Mouse (Mus musculus) layer of hippocampus, adult 9-11 months (tissue): ENCODE measurements around the gene Cfap100.

Source experiments
- DNase-seq: peaks from one replicate; pipeline ENCODE4 v3.0.0; 2022

Gene Cfap100

GRCm38 (mm10) chr6:90453751-90454150 lies 25.2 kb upstream of the Cfap100 start:
- DNase-seq: no peak

GRCm38 (mm10) chr6:90452603-90453002 lies 24.0 kb upstream of the Cfap100 start:
- no peak for DNase-seq

GRCm38 (mm10) chr6:90451512-90451911 lies 22.9 kb upstream of the Cfap100 start:
- no peak for DNase-seq

GRCm38 (mm10) chr6:90450697-90451096 lies 22.1 kb upstream of the Cfap100 start:
- peak; percentile 41 for DNase-seq

- peak; percentile 82 for DNase-seq
These were observed 21.6 kb upstream of the Cfap100 start for GRCm38 (mm10) chr6:90450179-90450578.

GRCm38 (mm10) chr6:90446883-90447282 lies 18.3 kb upstream of the Cfap100 start:
- no peak for DNase-seq

GRCm38 (mm10) chr6:90437041-90437440 lies 8.4 kb upstream of the Cfap100 start:
- DNase-seq: no peak

- no peak for DNase-seq
These were observed 7.8 kb upstream of the Cfap100 start for GRCm38 (mm10) chr6:90436192-90436907.

- DNase-seq: peak; percentile 67
These were observed 6.6 kb upstream of the Cfap100 start for GRCm38 (mm10) chr6:90435195-90435618.

- DNase-seq: no peak
These were observed 6.1 kb upstream of the Cfap100 start for GRCm38 (mm10) chr6:90434687-90435086.

- DNase-seq: peak; percentile 62
These were observed 2.9 kb upstream of the Cfap100 start for GRCm38 (mm10) chr6:90431487-90431886.

GRCm38 (mm10) chr6:90429911-90430310 lies 1.3 kb upstream of the Cfap100 start:
- no peak for DNase-seq

- no peak for DNase-seq
These were observed 2.6 kb downstream of the Cfap100 start for GRCm38 (mm10) chr6:90426003-90426402.

- DNase-seq: no peak
These were observed 3.2 kb downstream of the Cfap100 start for GRCm38 (mm10) chr6:90425361-90425760.

GRCm38 (mm10) chr6:90422565-90422964 lies 6.0 kb downstream of the Cfap100 start:
- peak; percentile 80 for DNase-seq

- no peak for DNase-seq
These were observed 16.7 kb downstream of the Cfap100 start for GRCm38 (mm10) chr6:90411926-90412325.

- DNase-seq: no peak
These were observed 17.6 kb downstream of the Cfap100 start for GRCm38 (mm10) chr6:90410972-90411371.

GRCm38 (mm10) chr6:90408632-90409031 lies 20.0 kb downstream of the Cfap100 start:
- DNase-seq: no peak

- no peak for DNase-seq
These were observed 31.3 kb downstream of the Cfap100 start for GRCm38 (mm10) chr6:90397291-90397690.

- no peak for DNase-seq
These were observed 32.8 kb downstream of the Cfap100 start for GRCm38 (mm10) chr6:90395751-90396150.

- DNase-seq: no peak
These were observed 34.6 kb downstream of the Cfap100 start for GRCm38 (mm10) chr6:90393948-90394347.

GRCm38 (mm10) chr6:90390629-90391028 lies 38.0 kb downstream of the Cfap100 start:
- no peak for DNase-seq

GRCm38 (mm10) chr6:90381465-90381864 lies 47.1 kb downstream of the Cfap100 start:
- DNase-seq: no peak

GRCm38 (mm10) chr6:90377708-90378107 lies 50.9 kb downstream of the Cfap100 start:
- no peak for DNase-seq

- DNase-seq: peak; percentile 29
These were observed 54.0 kb downstream of the Cfap100 start for GRCm38 (mm10) chr6:90374647-90375046.
